Comparison of ENCODE assay signal across 16 mouse cellular contexts in the genomic region with DNA sequence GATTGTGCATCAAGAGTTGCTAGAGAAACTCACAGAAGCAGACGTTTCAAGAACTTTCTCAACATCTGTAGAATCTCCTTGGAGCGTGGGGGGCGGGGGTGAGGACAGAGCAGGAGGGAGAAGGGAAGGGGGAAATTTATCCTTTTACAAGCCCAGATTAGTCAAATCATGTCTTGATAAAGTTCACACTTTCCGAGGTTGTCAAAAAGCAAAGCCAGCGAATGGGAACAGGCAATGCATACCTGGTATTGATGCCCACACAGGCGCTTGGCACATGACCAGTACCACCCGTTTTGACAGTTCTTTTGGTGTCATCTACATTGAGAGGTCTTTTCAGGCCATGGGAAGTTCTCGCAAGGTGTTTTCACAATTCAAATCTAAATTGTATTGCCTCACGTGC.
"Had no signal": no experiment of that assay in that cellular context is flagged by ENCODE, and none has a peak within 500 bp of the region (broad histone marks: within the 10 kb centered on the region; RNA-seq: fewer than 3 reads in every experiment).

No protein-coding gene starts in this region.

- DNase-seq: retina, postnatal 1 day; right cerebral cortex, adult 18-20 months; right cerebral cortex, postnatal 14 days; right cerebral cortex, postnatal 25 days; right cerebral cortex, postnatal 4 days; spleen, adult 18-20 months; thymus, adult 18-20 months; thymus, adult 2 months; thymus, postnatal 14 days; thymus, postnatal 25 days; thymus, postnatal 36 days; thymus, postnatal 4 days had no signal

- H3K4me1 ChIP-seq: neural tube, embryonic 13.5 days; neural tube, embryonic 15.5 days; stomach, embryonic 15.5 days had no signal

- H3K27me3 ChIP-seq: neural tube, embryonic 13.5 days; neural tube, embryonic 15.5 days; stomach, embryonic 15.5 days had no signal

- H3K9me3 ChIP-seq: neural tube, embryonic 13.5 days; neural tube, embryonic 15.5 days; stomach, embryonic 15.5 days had no signal

- H3K4me3 ChIP-seq: neural tube, embryonic 13.5 days; neural tube, embryonic 15.5 days; stomach, embryonic 15.5 days had no signal

- H3K27ac ChIP-seq: neural tube, embryonic 13.5 days; neural tube, embryonic 15.5 days; stomach, embryonic 15.5 days; stomach, postnatal 0 days had no signal

- H3K36me3 ChIP-seq: neural tube, embryonic 13.5 days; neural tube, embryonic 15.5 days; stomach, embryonic 15.5 days had no signal
